Mouse (Mus musculus) ES-E14 (cell line): ENCODE measurements at regions not wholly inside any gene's neighbourhood (a gene's known extent, or its start where the extent isn't known, plus 50 kb on each side); places are given as distances from the start of the nearest gene placed in this dataset.

Experiments
- DNase-seq: peaks from one replicate; pipeline ENCODE4 v3.0.0-alpha.2; 2013; ENCODE audit warnings: low read depth, low spot score
- H3K27ac ChIP-seq: 2 replicates; pipeline ENCODE4 v1.5.1; 2012; ENCODE audit warnings: low read depth, mild to moderate bottlenecking, low read length, moderate library complexity, mixed read lengths; ENCODE audit not compliant: poor library complexity, insufficient read depth, severe bottlenecking
- H3K36me3 ChIP-seq: 2 replicates; pipeline ENCODE4 v1.6.1; 2012; ENCODE audit warnings: mild to moderate bottlenecking, low read length, moderate library complexity, mixed read lengths; ENCODE audit not compliant: control insufficient read depth, poor library complexity, insufficient read depth, severe bottlenecking
- H3K4me1 ChIP-seq, 2 experiments: fragments of 150-350 bp in 1 of 2; sonication (generic) in 1 of 2; 2 replicates each; pipeline ENCODE4 v1.6.1; 2012; ENCODE audit warnings: low read length in 2 of 2, mild to moderate bottlenecking in 1 of 2, mixed read lengths in 1 of 2; ENCODE audit not compliant: control insufficient read depth in 2 of 2, insufficient read depth in 2 of 2, poor library complexity in 1 of 2
- H3K4me3 ChIP-seq, 2 experiments: fragments of 150-350 bp in 1 of 2; sonication (generic) in 1 of 2; 2 replicates each; pipeline ENCODE4 v1.5.1; 2012; ENCODE audit warnings: low read length in 2 of 2, low read depth in 1 of 2, mild to moderate bottlenecking in 1 of 2, mixed read lengths in 1 of 2; ENCODE audit not compliant: insufficient read depth in 1 of 2, poor library complexity in 1 of 2, severe bottlenecking in 1 of 2
- H3K9ac ChIP-seq: 2 replicates; pipeline ENCODE4 v1.6.1; 2012; ENCODE audit warnings: low read depth, mild to moderate bottlenecking, low read length, mixed read lengths; ENCODE audit not compliant: poor library complexity, insufficient read depth, severe bottlenecking
- H3K9me3 ChIP-seq: fragments of 150-350 bp; sonication (generic); 2 replicates; pipeline ENCODE4 v1.6.1; 2012; ENCODE audit warnings: low read depth, mild to moderate bottlenecking, low read length; ENCODE audit not compliant: control insufficient read depth, insufficient read depth
- CHD2 ChIP-seq: IDR thresholded peaks from 2 replicates; pipeline ENCODE4 v1.6.1; 2014; ENCODE audit warnings: mild to moderate bottlenecking, low read depth, low read length, inconsistent platforms
- HCFC1 ChIP-seq: IDR thresholded peaks from 2 replicates; pipeline ENCODE4 v1.6.1; 2012; ENCODE audit warnings: low read length, inconsistent platforms, borderline replicate concordance; ENCODE audit not compliant: insufficient read depth
- MAFK ChIP-seq: IDR thresholded peaks from 2 replicates; pipeline ENCODE4 v1.6.1; 2014; ENCODE audit warnings: mild to moderate bottlenecking, low read depth, low read length, inconsistent platforms; ENCODE audit not compliant: insufficient read depth
- ZC3H11A ChIP-seq: IDR thresholded peaks from 2 replicates; pipeline ENCODE4 v1.6.1; 2012; ENCODE audit warnings: low read depth, mild to moderate bottlenecking, inconsistent platforms, low read length, borderline replicate concordance
- ZNF384 ChIP-seq: IDR thresholded peaks from 2 replicates; pipeline ENCODE4 v1.6.1; 2012; ENCODE audit warnings: low read depth, low read length, inconsistent platforms
- in situ Hi-C, 2 experiments: fragments of 600-800 bp; cut with MboI; formaldehyde crosslinking; loops; one replicate each; pipeline ENCODE4 v1.15.1; 2025; ENCODE audit warnings: low sequenced_read_pairs in 2 of 2, inconsistent platforms in 1 of 2; ENCODE audit not compliant: unreplicated experiment in 2 of 2

- H3K36me3 ChIP-seq: no peaks in the 10 kb centered on the region
- H3K4me1 ChIP-seq: no peaks in the 10 kb centered on the region
- in situ Hi-C loops: no loop called here
- H3K4me3 ChIP-seq: no peak overlapping the region
- no peaks in the 10 kb centered on the region for H3K9me3 ChIP-seq
- H3K9ac ChIP-seq: no peak overlapping the region
- TF ChIP-seq HCFC1 (no peak), MAFK (no peak), CHD2 (no peak), ZC3H11A (no peak), ZNF384 (no peak)
- no peak overlapping the region for H3K27ac ChIP-seq
- DNase-seq: no peak
Observed at GRCm38 (mm10) chr1:80074376-80074775, 143.9 kb downstream of the Fam124b start.

- Histone ChIP-seq H3K36me3 (no peaks in the 10 kb centered on the region), H3K4me3 (no peak overlapping the region), H3K9ac (no peak overlapping the region), H3K4me1 (no peaks in the 10 kb centered on the region), H3K27ac (no peak overlapping the region), H3K9me3 (no peaks in the 10 kb centered on the region)
- TF ChIP-seq MAFK: no peak
- no peak for TF ChIP-seq ZNF384
- TF ChIP-seq CHD2: no peak
- DNase-seq: no peak
- in situ Hi-C loops: no loop called here
Observed at GRCm38 (mm10) chr1:80073950-80074349, 144.3 kb downstream of the Fam124b start.

- Histone ChIP-seq H3K27ac (no peak overlapping the region), H3K9me3 (no peaks in the 10 kb centered on the region), H3K4me3 (no peak overlapping the region), H3K4me1 (no peaks in the 10 kb centered on the region), H3K9ac (no peak overlapping the region), H3K36me3 (no peaks in the 10 kb centered on the region)
- DNase-seq: no peak
- TF ChIP-seq ZNF384 (no peak), CHD2 (no peak), ZC3H11A (no peak), HCFC1 (no peak), MAFK (no peak)
- in situ Hi-C loops: no loop called here
Observed at GRCm38 (mm10) chr1:80069141-80069540, 149.1 kb downstream of the Fam124b start.

- H3K27ac ChIP-seq: no peak overlapping the region
- DNase-seq: no peak
- H3K9me3 ChIP-seq: no peaks in the 10 kb centered on the region
- H3K4me3 ChIP-seq: no peak overlapping the region
- H3K9ac ChIP-seq: no peak overlapping the region
- in situ Hi-C loops: no loop called here
- no peaks in the 10 kb centered on the region for H3K4me1 ChIP-seq
- H3K36me3 ChIP-seq: no peaks in the 10 kb centered on the region
- TF ChIP-seq HCFC1 (no peak), ZNF384 (no peak), MAFK (no peak), CHD2 (no peak), ZC3H11A (no peak)
Observed at GRCm38 (mm10) chr1:80062121-80062520, 156.2 kb downstream of the Fam124b start.

GRCm38 (mm10) chr1:80061632-80062031 lies 156.6 kb downstream of the Fam124b start:
- in situ Hi-C loops: no loop called here
- TF ChIP-seq ZC3H11A: no peak
- TF ChIP-seq ZNF384: no peak
- TF ChIP-seq MAFK: no peak
- no peak for TF ChIP-seq HCFC1
- no peak for TF ChIP-seq CHD2
- Histone ChIP-seq H3K4me3 (no peak overlapping the region), H3K9ac (no peak overlapping the region), H3K36me3 (no peaks in the 10 kb centered on the region), H3K9me3 (no peaks in the 10 kb centered on the region), H3K4me1 (no peaks in the 10 kb centered on the region), H3K27ac (no peak overlapping the region)
- no peak for DNase-seq
